Mouse (Mus musculus): ENCODE results near the gene Acvr2a. TPM values are rescaled to one million over a fixed set of nuclear protein-coding genes. Genes with fewer than 3 reads are reported as not detected.
A peak's percentile ranks its signal among the peaks of the same experiment; 100 is the strongest.

Gene Acvr2a
- 20.3 and 21.1 TPM in 2 replicates for polyA plus RNA-seq (2015; fragmentation: Nextera tagmentation; extraction: Ambion mirVana)

- peak; percentile 90 for ATAC-seq (ENCODE audit: low FRiP score, low read depth)
- peak within 1 kb of the TSS; percentile 87 for H3K4me3 ChIP-seq
- peaks cover 24% of the 10 kb centered on the region for H3K4me1 ChIP-seq
- no peaks in the 10 kb centered on the region for H3K9me3 ChIP-seq
- under 1% methylated on average over 71 of the region's 105 CpGs for WGBS
- H3K4me2 ChIP-seq (replicated peaks) = peak within 1 kb of the TSS; percentile 74
- H3K27ac ChIP-seq = peak within 1 kb of the TSS; percentile 95
- no peaks in the 10 kb centered on the region for H3K27me3 ChIP-seq
- peak within 1 kb of the TSS; percentile 96 for H3K9ac ChIP-seq
- H3K36me3 ChIP-seq = no peaks in the 10 kb centered on the region
Observed at GRCm38 (mm10) chr2:48813371-48814222, at the start of gene Acvr2a. Gene Acvr2a, plus strand, starts transcription at chr2:48814109.

- Histone ChIP-seq H3K27ac (no peak overlapping the region), H3K9me3 (no peaks in the 10 kb centered on the region), H3K4me3 (no peak overlapping the region), H3K4me2 (replicated peaks) (no peak overlapping the region), H3K4me1 (no peaks in the 10 kb centered on the region), H3K27me3 (no peaks in the 10 kb centered on the region), H3K9ac (no peak overlapping the region), H3K36me3 (no peaks in the 10 kb centered on the region)
- 89% methylated on average over 5 of the region's 5 CpGs for WGBS
- no peak for ATAC-seq (ENCODE audit: low FRiP score, low read depth)
Observed at GRCm38 (mm10) chr2:48766513-48766912, 47.4 kb upstream of the Acvr2a start.

- H3K27ac ChIP-seq = no peak overlapping the region
- no peaks in the 10 kb centered on the region for H3K4me1 ChIP-seq
- no peak overlapping the region for H3K9ac ChIP-seq
- no peaks in the 10 kb centered on the region for H3K9me3 ChIP-seq
- 81% methylated on average over 2 of the region's 2 CpGs for WGBS
- no peaks in the 10 kb centered on the region for H3K27me3 ChIP-seq
- no peak for ATAC-seq (ENCODE audit: low FRiP score, low read depth)
- no peak overlapping the region for H3K4me3 ChIP-seq
- H3K4me2 ChIP-seq (replicated peaks) = no peak overlapping the region
- no peaks in the 10 kb centered on the region for H3K36me3 ChIP-seq
Observed at GRCm38 (mm10) chr2:48767778-48768177, 46.1 kb upstream of the Acvr2a start.

- no peak for ATAC-seq (ENCODE audit: low FRiP score, low read depth)
- H3K9ac ChIP-seq = no peak overlapping the region
Observed at GRCm38 (mm10) chr2:48768219-48768618, 45.7 kb upstream of the Acvr2a start.

GRCm38 (mm10) chr2:48770100-48770499 lies 43.8 kb upstream of the Acvr2a start:
- Histone ChIP-seq H3K9ac (no peak overlapping the region), H3K27ac (no peak overlapping the region), H3K36me3 (no peaks in the 10 kb centered on the region), H3K4me3 (no peak overlapping the region), H3K4me1 (no peaks in the 10 kb centered on the region), H3K4me2 (replicated peaks) (no peak overlapping the region), H3K27me3 (no peaks in the 10 kb centered on the region), H3K9me3 (no peaks in the 10 kb centered on the region)
- no peak for ATAC-seq (ENCODE audit: low FRiP score, low read depth)
- WGBS = 82% methylated on average over 7 of the region's 7 CpGs

More at GRCm38 (mm10) chr2:48768219-48768618, 45.7 kb upstream of the Acvr2a start:
- Histone ChIP-seq H3K27ac (no peak overlapping the region), H3K4me1 (no peaks in the 10 kb centered on the region), H3K4me3 (no peak overlapping the region), H3K9me3 (no peaks in the 10 kb centered on the region), H3K27me3 (no peaks in the 10 kb centered on the region), H3K36me3 (no peaks in the 10 kb centered on the region), H3K4me2 (replicated peaks) (no peak overlapping the region)
- 87% methylated on average over 2 of the region's 2 CpGs for WGBS

- no peak for ATAC-seq (ENCODE audit: low FRiP score, low read depth)
- H3K27me3 ChIP-seq = no peaks in the 10 kb centered on the region
- H3K4me3 ChIP-seq = no peak overlapping the region
- H3K4me1 ChIP-seq = no peaks in the 10 kb centered on the region
- H3K4me2 ChIP-seq (replicated peaks) = no peak overlapping the region
- H3K9ac ChIP-seq = no peak overlapping the region
- H3K27ac ChIP-seq = no peak overlapping the region
- H3K9me3 ChIP-seq = no peaks in the 10 kb centered on the region
- H3K36me3 ChIP-seq = no peaks in the 10 kb centered on the region
- 84% methylated on average over 3 of the region's 3 CpGs for WGBS
Observed at GRCm38 (mm10) chr2:48770634-48771033, 43.3 kb upstream of the Acvr2a start.

- Histone ChIP-seq H3K4me2 (replicated peaks) (no peak overlapping the region), H3K9ac (no peak overlapping the region), H3K9me3 (no peaks in the 10 kb centered on the region), H3K36me3 (no peaks in the 10 kb centered on the region), H3K4me1 (no peaks in the 10 kb centered on the region), H3K4me3 (no peak overlapping the region), H3K27ac (no peak overlapping the region), H3K27me3 (no peaks in the 10 kb centered on the region)
- ATAC-seq (ENCODE audit: low FRiP score, low read depth) = no peak
- WGBS = 89% methylated on average over 3 of the region's 3 CpGs
Observed at GRCm38 (mm10) chr2:48775281-48775680, 38.6 kb upstream of the Acvr2a start.

- 68% methylated on average over 3 of the region's 3 CpGs for WGBS
- Histone ChIP-seq H3K27me3 (no peaks in the 10 kb centered on the region), H3K4me3 (no peak overlapping the region), H3K36me3 (no peaks in the 10 kb centered on the region), H3K27ac (no peak overlapping the region), H3K4me2 (replicated peaks) (no peak overlapping the region), H3K9me3 (peaks cover 9% of the 10 kb centered on the region; the same call in 1 of the 2 replicates), H3K4me1 (no peaks in the 10 kb centered on the region), H3K9ac (no peak overlapping the region)
- no peak for ATAC-seq (ENCODE audit: low FRiP score, low read depth)
Observed at GRCm38 (mm10) chr2:48788901-48789300, 25.0 kb upstream of the Acvr2a start.

GRCm38 (mm10) chr2:48814223-48815038 lies 522 bp downstream of the Acvr2a start:
- under 1% methylated on average over 71 of the region's 76 CpGs for WGBS
- peak overlapping the region; percentile 96 for H3K9ac ChIP-seq
- H3K4me2 ChIP-seq (replicated peaks) = peak overlapping the region; percentile 74
- H3K36me3 ChIP-seq = no peaks in the 10 kb centered on the region
- peak overlapping the region; percentile 87 for H3K4me3 ChIP-seq
- peak; percentile 42; the same call in 1 of the 2 replicates for ATAC-seq (ENCODE audit: low FRiP score, low read depth)
- H3K4me1 ChIP-seq = peaks cover 24% of the 10 kb centered on the region
- H3K27ac ChIP-seq = peak overlapping the region; percentile 95
- no peaks in the 10 kb centered on the region for H3K9me3 ChIP-seq
- no peaks in the 10 kb centered on the region for H3K27me3 ChIP-seq

GRCm38 (mm10) chr2:48815039-48815590 lies 1.2 kb downstream of the Acvr2a start:
- H3K4me3 ChIP-seq = peak overlapping the region; percentile 87
- no peak for ATAC-seq (ENCODE audit: low FRiP score, low read depth)
- H3K36me3 ChIP-seq = no peaks in the 10 kb centered on the region
- WGBS = 4% methylated on average over 15 of the region's 15 CpGs
- H3K4me2 ChIP-seq (replicated peaks) = peak overlapping the region; percentile 74
- H3K9ac ChIP-seq = peak overlapping the region; percentile 96
- H3K4me1 ChIP-seq = peaks cover 24% of the 10 kb centered on the region
- peak overlapping the region; percentile 95; the same call in 1 of the 2 replicates for H3K27ac ChIP-seq
- H3K9me3 ChIP-seq = no peaks in the 10 kb centered on the region
- H3K27me3 ChIP-seq = no peaks in the 10 kb centered on the region

- no peak for ATAC-seq (ENCODE audit: low FRiP score, low read depth)
- peaks cover 24% of the 10 kb centered on the region for H3K4me1 ChIP-seq
- peak overlapping the region; percentile 74 for H3K4me2 ChIP-seq (replicated peaks)
- no peaks in the 10 kb centered on the region for H3K36me3 ChIP-seq
- H3K27me3 ChIP-seq = no peaks in the 10 kb centered on the region
- peak overlapping the region; percentile 96 for H3K9ac ChIP-seq
- no peaks in the 10 kb centered on the region for H3K9me3 ChIP-seq
- WGBS = 23% methylated on average over 9 of the region's 9 CpGs
- H3K4me3 ChIP-seq = peak overlapping the region; percentile 87
- no peak overlapping the region for H3K27ac ChIP-seq
Observed at GRCm38 (mm10) chr2:48816141-48817028, 2.5 kb downstream of the Acvr2a start.
